Mouse (Mus musculus): ENCODE measurements around the gene Ywhae. TPM values are rescaled to one million over a fixed set of nuclear protein-coding genes. Genes with fewer than 3 reads are reported as not detected.
"Not testable (repeated sequence)": the region's sequence is repeated elsewhere in the genome, so short reads cannot be mapped to it uniquely, and the experiment has no call there.

Ywhae gene
- polyA plus RNA-seq, 1 experiment from 2014 or later = 192 TPM

DNA sequence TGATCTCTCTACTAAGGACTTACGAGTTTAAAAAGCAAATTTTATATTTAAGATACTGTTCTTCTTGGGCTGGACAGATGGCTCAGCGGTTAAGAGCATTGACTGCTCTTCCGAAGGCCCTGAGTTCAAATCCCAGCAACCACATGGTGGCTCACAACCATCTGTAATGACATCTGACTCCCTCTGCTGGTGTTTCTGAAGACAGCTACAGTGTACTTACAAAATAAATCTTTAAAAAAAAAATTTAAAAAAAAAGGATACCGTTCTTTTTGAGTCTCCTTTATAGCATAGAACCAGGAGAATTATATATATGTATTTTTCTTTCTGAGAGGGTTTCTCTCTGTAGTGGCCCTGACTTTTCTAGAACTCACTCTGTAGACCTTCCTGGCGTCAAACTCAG is 32.1 kb upstream of the Ywhae start:
- Histone ChIP-seq H3K27me3 (ENCODE audit: control insufficient read depth, insufficient read depth, low read depth, low read length) (no peaks in the 10 kb centered on the region), H3K27ac (ENCODE audit: low read length) (no peak overlapping the region), H3K4me2 (ENCODE audit: low read depth, low read length) (no peak overlapping the region), H3K36me3 (ENCODE audit: control insufficient read depth, insufficient read depth) (peaks cover 64% of the 10 kb centered on the region), H3K9ac (ENCODE audit: low read depth, low read length) (no peak overlapping the region), H3K4me3 (ENCODE audit: low read depth, low read length) (no peak overlapping the region), H3K4me1 (ENCODE audit: control insufficient read depth, low read depth, low read length) (no peaks in the 10 kb centered on the region), H3K9me3 (replicated peaks; ENCODE audit: control insufficient read depth, low read length) (no peaks in the 10 kb centered on the region)
- ATAC-seq (ENCODE audit: low read depth) = no peak
- 84% methylated on average over 5 of the region's 5 CpGs for WGBS (ENCODE audit: insufficient replicate concordance)

DNA sequence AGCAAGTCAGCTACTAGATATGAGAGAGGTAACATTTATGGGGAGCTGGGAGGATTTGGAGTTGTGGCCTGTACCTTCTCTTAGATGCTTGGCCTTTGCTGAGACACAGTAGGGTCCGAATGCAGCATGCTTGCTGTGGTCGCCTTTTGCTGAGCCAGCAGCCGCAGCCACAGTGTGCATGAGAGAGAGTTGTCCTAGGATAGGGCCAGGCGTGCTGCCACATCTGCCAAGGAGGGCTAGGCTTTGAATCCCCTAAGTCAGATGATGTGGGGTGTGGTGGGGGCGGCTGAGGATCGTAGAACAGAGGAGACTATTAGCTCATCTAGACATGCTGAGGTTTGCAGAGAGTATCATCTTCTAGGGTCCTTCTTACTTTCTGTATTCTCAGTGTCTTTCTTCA is 29.9 kb upstream of the Ywhae start:
- Histone ChIP-seq H3K27ac (ENCODE audit: low read length) (no peak overlapping the region), H3K9me3 (replicated peaks; ENCODE audit: control insufficient read depth, low read length) (no peaks in the 10 kb centered on the region), H3K4me1 (ENCODE audit: control insufficient read depth, low read depth, low read length) (no peaks in the 10 kb centered on the region), H3K4me3 (ENCODE audit: low read depth, low read length) (no peak overlapping the region), H3K4me2 (ENCODE audit: low read depth, low read length) (no peak overlapping the region), H3K36me3 (ENCODE audit: control insufficient read depth, insufficient read depth) (peaks cover 56% of the 10 kb centered on the region), H3K9ac (ENCODE audit: low read depth, low read length) (no peak overlapping the region), H3K27me3 (ENCODE audit: control insufficient read depth, insufficient read depth, low read depth, low read length) (no peaks in the 10 kb centered on the region)
- WGBS (ENCODE audit: insufficient replicate concordance) = 86% methylated on average over 6 of the region's 6 CpGs
- ATAC-seq (ENCODE audit: low read depth) = no peak

DNA sequence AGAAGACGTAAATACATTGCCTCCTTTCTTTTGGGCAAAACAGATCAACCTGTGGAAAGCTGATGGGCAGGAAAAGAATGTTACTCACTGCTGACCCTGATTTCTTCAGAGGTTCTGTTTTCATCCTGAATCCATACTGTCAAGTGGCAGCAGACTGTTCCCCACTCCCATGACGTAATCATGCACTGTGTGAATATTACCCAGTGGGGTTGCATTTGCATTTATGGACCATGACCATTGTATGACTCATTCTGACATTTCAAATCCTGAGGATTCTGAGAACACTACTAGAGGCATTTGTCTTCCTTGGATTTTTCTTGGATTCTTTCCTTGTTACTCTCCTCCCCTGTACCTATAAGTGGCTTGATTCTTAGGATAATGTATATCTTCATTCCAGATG is 28.9 kb upstream of the Ywhae start:
- Histone ChIP-seq H3K27me3 (ENCODE audit: control insufficient read depth, insufficient read depth, low read depth, low read length) (no peaks in the 10 kb centered on the region), H3K9me3 (replicated peaks; ENCODE audit: control insufficient read depth, low read length) (no peaks in the 10 kb centered on the region), H3K36me3 (ENCODE audit: control insufficient read depth, insufficient read depth) (peaks cover 48% of the 10 kb centered on the region), H3K9ac (ENCODE audit: low read depth, low read length) (no peak overlapping the region), H3K4me3 (ENCODE audit: low read depth, low read length) (no peak overlapping the region), H3K27ac (ENCODE audit: low read length) (no peak overlapping the region), H3K4me2 (ENCODE audit: low read depth, low read length) (no peak overlapping the region), H3K4me1 (ENCODE audit: control insufficient read depth, low read depth, low read length) (no peaks in the 10 kb centered on the region)
- WGBS (ENCODE audit: insufficient replicate concordance) = 92% methylated on average over 2 of the region's 2 CpGs
- no peak for ATAC-seq (ENCODE audit: low read depth)

DNA sequence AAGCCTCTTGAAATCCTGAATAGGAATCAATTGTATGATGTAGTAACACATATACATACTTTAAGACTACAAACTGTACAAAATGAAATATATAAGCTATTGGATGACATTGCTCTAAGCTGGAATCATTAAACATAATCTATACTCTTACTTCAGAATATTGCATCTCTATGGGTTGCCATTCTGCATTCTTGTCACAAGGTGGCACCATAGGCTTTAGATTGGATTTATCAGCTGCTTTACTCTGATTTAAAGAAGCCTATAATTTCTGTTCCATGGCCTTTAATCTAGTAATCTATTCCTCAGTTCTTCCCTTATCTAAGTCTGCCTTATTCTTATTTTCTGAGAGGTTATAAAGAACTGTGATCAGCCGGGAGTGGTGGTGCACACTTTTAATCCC is 18.7 kb upstream of the Ywhae start:
- H3K36me3 ChIP-seq (ENCODE audit: control insufficient read depth, insufficient read depth) = no peaks in the 10 kb centered on the region
- H3K4me2 ChIP-seq (ENCODE audit: low read depth, low read length) = no peak overlapping the region
- no peak for ATAC-seq (ENCODE audit: low read depth)
- H3K27ac ChIP-seq (ENCODE audit: low read length) = no peak overlapping the region
- H3K4me1 ChIP-seq (ENCODE audit: control insufficient read depth, low read depth, low read length) = no peaks in the 10 kb centered on the region
- 76% methylated on average over 1 of the region's 1 CpGs for WGBS (ENCODE audit: insufficient replicate concordance)
- H3K9ac ChIP-seq (ENCODE audit: low read depth, low read length) = no peak overlapping the region
- H3K9me3 ChIP-seq (replicated peaks; ENCODE audit: control insufficient read depth, low read length) = no peaks in the 10 kb centered on the region
- no peaks in the 10 kb centered on the region for H3K27me3 ChIP-seq (ENCODE audit: control insufficient read depth, insufficient read depth, low read depth, low read length)
- no peak overlapping the region for H3K4me3 ChIP-seq (ENCODE audit: low read depth, low read length)

DNA sequence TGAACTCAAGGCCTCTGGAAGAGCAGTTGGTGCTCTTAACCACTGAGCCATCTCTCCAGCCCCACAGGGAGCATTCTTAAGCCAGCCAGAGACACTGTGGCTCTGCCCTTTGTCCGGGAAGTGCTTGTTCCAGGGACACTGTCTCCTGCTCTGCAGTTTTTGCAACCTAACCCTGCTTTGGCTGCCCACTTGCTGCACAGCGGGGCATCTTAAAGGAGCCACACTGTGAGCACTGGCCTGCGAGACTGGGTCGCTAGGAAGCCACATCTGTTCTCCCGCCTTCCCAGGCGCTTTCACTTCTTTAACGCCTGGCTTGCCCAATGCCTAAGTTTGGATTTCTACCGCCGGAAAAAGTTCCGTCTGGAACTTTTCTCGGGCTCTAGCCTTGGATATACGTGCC is 17.1 kb upstream of the Ywhae start:
- Histone ChIP-seq H3K27ac (ENCODE audit: low read length) (no peak overlapping the region), H3K9me3 (replicated peaks; ENCODE audit: control insufficient read depth, low read length) (no peaks in the 10 kb centered on the region), H3K4me3 (ENCODE audit: low read depth, low read length) (no peak overlapping the region), H3K9ac (ENCODE audit: low read depth, low read length) (no peak overlapping the region), H3K4me1 (ENCODE audit: control insufficient read depth, low read depth, low read length) (no peaks in the 10 kb centered on the region), H3K36me3 (ENCODE audit: control insufficient read depth, insufficient read depth) (no peaks in the 10 kb centered on the region), H3K27me3 (ENCODE audit: control insufficient read depth, insufficient read depth, low read depth, low read length) (no peaks in the 10 kb centered on the region), H3K4me2 (ENCODE audit: low read depth, low read length) (no peak overlapping the region)
- 42% methylated on average over 12 of the region's 12 CpGs for WGBS (ENCODE audit: insufficient replicate concordance)
- no peak for ATAC-seq (ENCODE audit: low read depth)

- no peak overlapping the region for H3K4me3 ChIP-seq (ENCODE audit: low read depth, low read length)
- H3K27me3 ChIP-seq (ENCODE audit: control insufficient read depth, insufficient read depth, low read depth, low read length) = no peaks in the 10 kb centered on the region
- no peak overlapping the region for H3K9ac ChIP-seq (ENCODE audit: low read depth, low read length)
- 80% methylated on average over 7 of the region's 8 CpGs for WGBS (ENCODE audit: insufficient replicate concordance)
- H3K4me1 ChIP-seq (ENCODE audit: control insufficient read depth, low read depth, low read length) = no peaks in the 10 kb centered on the region
- H3K36me3 ChIP-seq (ENCODE audit: control insufficient read depth, insufficient read depth) = no peaks in the 10 kb centered on the region
- H3K9me3 ChIP-seq (replicated peaks; ENCODE audit: control insufficient read depth, low read length) = no peaks in the 10 kb centered on the region
- no peak overlapping the region for H3K27ac ChIP-seq (ENCODE audit: low read length)
- no peak overlapping the region for H3K4me2 ChIP-seq (ENCODE audit: low read depth, low read length)
- no peak for ATAC-seq (ENCODE audit: low read depth)
These were observed 15.9 kb upstream of the Ywhae start for GRCm38 (mm10) chr11:75716661-75717325.

DNA sequence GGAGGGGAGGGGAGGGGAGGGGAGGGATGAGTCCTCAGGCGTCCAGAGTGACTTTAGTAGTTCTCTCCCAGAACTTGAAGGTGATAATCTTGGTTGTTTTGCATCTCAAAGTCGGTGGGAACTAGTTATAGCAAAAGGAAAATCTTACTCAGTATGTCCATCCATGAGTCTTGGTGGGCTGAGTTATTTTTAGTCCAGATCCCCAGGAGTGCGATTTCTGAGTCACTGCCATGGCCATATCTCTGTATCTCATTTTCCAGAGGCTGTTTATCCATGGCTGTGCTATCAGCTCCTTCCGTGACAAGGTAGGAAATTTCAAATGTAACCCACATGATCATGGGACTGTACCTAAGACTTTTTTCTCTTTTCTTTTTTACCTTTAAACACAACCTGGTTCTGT is 10.3 kb upstream of the Ywhae start:
- no peak for ATAC-seq (ENCODE audit: low read depth)
- no peak overlapping the region for H3K4me2 ChIP-seq (ENCODE audit: low read depth, low read length)
- 40% methylated on average over 4 of the region's 4 CpGs for WGBS (ENCODE audit: insufficient replicate concordance)
- no peaks in the 10 kb centered on the region for H3K36me3 ChIP-seq (ENCODE audit: control insufficient read depth, insufficient read depth)
- no peaks in the 10 kb centered on the region for H3K9me3 ChIP-seq (replicated peaks; ENCODE audit: control insufficient read depth, low read length)
- no peaks in the 10 kb centered on the region for H3K27me3 ChIP-seq (ENCODE audit: control insufficient read depth, insufficient read depth, low read depth, low read length)
- H3K9ac ChIP-seq (ENCODE audit: low read depth, low read length) = no peak overlapping the region
- H3K27ac ChIP-seq (ENCODE audit: low read length) = no peak overlapping the region
- H3K4me3 ChIP-seq (ENCODE audit: low read depth, low read length) = no peak overlapping the region
- H3K4me1 ChIP-seq (ENCODE audit: control insufficient read depth, low read depth, low read length) = no peaks in the 10 kb centered on the region

GRCm38 (mm10) chr11:75727168-75727567 is 5.5 kb upstream of the Ywhae start:
- H3K4me1 ChIP-seq (ENCODE audit: control insufficient read depth, low read depth, low read length) = peaks cover 6% of the 10 kb centered on the region
- H3K27me3 ChIP-seq (ENCODE audit: control insufficient read depth, insufficient read depth, low read depth, low read length) = no peaks in the 10 kb centered on the region
- no peak overlapping the region for H3K27ac ChIP-seq (ENCODE audit: low read length)
- no peaks in the 10 kb centered on the region for H3K9me3 ChIP-seq (replicated peaks; ENCODE audit: control insufficient read depth, low read length)
- WGBS (ENCODE audit: insufficient replicate concordance) = 39% methylated on average over 2 of the region's 2 CpGs
- no peak for ATAC-seq (ENCODE audit: low read depth)
- H3K36me3 ChIP-seq (ENCODE audit: control insufficient read depth, insufficient read depth) = no peaks in the 10 kb centered on the region
- no peak overlapping the region for H3K4me2 ChIP-seq (ENCODE audit: low read depth, low read length)
- H3K9ac ChIP-seq (ENCODE audit: low read depth, low read length) = no peak overlapping the region
- no peak overlapping the region for H3K4me3 ChIP-seq (ENCODE audit: low read depth, low read length)

DNA sequence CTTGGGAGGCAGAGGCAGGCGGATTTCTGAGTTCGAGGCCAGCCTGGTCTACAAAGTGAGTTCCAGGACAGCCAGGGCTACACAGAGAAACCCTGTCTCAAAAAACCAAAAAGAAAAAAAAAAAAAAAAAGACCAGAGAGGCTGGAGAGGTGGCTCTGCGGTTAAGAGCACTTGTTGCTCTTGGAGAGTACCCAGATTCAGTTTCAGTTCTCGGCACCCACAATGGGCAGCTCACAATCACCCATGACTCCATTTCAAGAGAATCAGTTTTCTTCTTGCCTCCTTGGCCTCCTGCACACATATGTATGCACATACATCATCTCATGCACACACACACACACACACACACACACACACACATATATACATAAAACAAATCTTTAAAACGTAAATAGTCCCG is 5.0 kb upstream of the Ywhae start:
- H3K36me3 ChIP-seq (ENCODE audit: control insufficient read depth, insufficient read depth); H3K4me2 ChIP-seq (ENCODE audit: low read depth, low read length); H3K27ac ChIP-seq (ENCODE audit: low read length); H3K9ac ChIP-seq (ENCODE audit: low read depth, low read length); H3K27me3 ChIP-seq (ENCODE audit: control insufficient read depth, insufficient read depth, low read depth, low read length); H3K4me3 ChIP-seq (ENCODE audit: low read depth, low read length); H3K9me3 ChIP-seq (replicated peaks; ENCODE audit: control insufficient read depth, low read length); ATAC-seq (ENCODE audit: low read depth); H3K4me1 ChIP-seq (ENCODE audit: control insufficient read depth, low read depth, low read length): not testable (repeated sequence)
- WGBS (ENCODE audit: insufficient replicate concordance) = 77% methylated on average over 6 of the region's 6 CpGs
